Mouse (Mus musculus): Measurements from ENCODE around the gene Zscan22.
"Not testable (repeated sequence)": the region's sequence is repeated elsewhere in the genome, so short reads cannot be mapped to it uniquely, and the experiment has no call there.

Gene Zscan22

GRCm38 (mm10) chr7:12927693-12928589 is 30.3 kb downstream of the Zscan22 start:
- no peak for DNase-seq (ENCODE audit: low spot score in 2 of 2)

GRCm38 (mm10) chr7:12933615-12934140 is 36.1 kb downstream of the Zscan22 start:
- DNase-seq (ENCODE audit: low spot score in 2 of 2), result no peak

GRCm38 (mm10) chr7:12934808-12935207 is 37.2 kb downstream of the Zscan22 start:
- no peak for DNase-seq (ENCODE audit: low spot score in 2 of 2)

- not testable (repeated sequence) for DNase-seq (ENCODE audit: low spot score in 2 of 2)
Observed at GRCm38 (mm10) chr7:12937254-12937803, 39.7 kb downstream of the Zscan22 start.

- no peak for DNase-seq (ENCODE audit: low spot score in 2 of 2)
Observed at GRCm38 (mm10) chr7:12940599-12940998, 43.0 kb downstream of the Zscan22 start.

GRCm38 (mm10) chr7:12943488-12943887 is 45.9 kb downstream of the Zscan22 start:
- no peak for DNase-seq (ENCODE audit: low spot score in 2 of 2)

GRCm38 (mm10) chr7:12949032-12949871 is 51.6 kb downstream of the Zscan22 start:
- DNase-seq (ENCODE audit: low spot score in 2 of 2), result peak; percentile 96 to 97

GRCm38 (mm10) chr7:12949872-12950229 is 52.2 kb downstream of the Zscan22 start:
- DNase-seq (ENCODE audit: low spot score in 2 of 2), result no peak

GRCm38 (mm10) chr7:12954896-12955295 is 57.3 kb downstream of the Zscan22 start:
- DNase-seq (ENCODE audit: low spot score in 2 of 2), result no peak

GRCm38 (mm10) chr7:12957511-12957910 is 59.9 kb downstream of the Zscan22 start:
- no peak for DNase-seq (ENCODE audit: low spot score in 2 of 2)
